ENCODE assay signal across 20 mouse cellular contexts in genomic region chr13:98531306-98531705, GRCm38 (mm10). TPM values are rescaled to one million over a fixed set of nuclear protein-coding genes. Genes with fewer than 3 reads are reported as not detected.
DNase-seq lines count a peak whose midpoint lies in the region; ATAC-seq lines count a peak whose summit lies in the region.
"Had no signal": no experiment of that assay in that cellular context is flagged by ENCODE, and none has a peak within 500 bp of the region (broad histone marks: within the 10 kb centered on the region; RNA-seq: fewer than 3 reads in every experiment).

No protein-coding gene starts in this region.

- DNase-seq in hindbrain, embryonic 10.5 days (ENCODE audit: low spot score): peak; percentile 33
- DNase-seq in hindbrain, embryonic 14.5 days (ENCODE audit: low spot score): no peak
- DNase-seq in neural tube, embryonic 10.5 days (ENCODE audit: extremely low spot score, low spot score): peak; percentile 49
- peak; percentile 56 for DNase-seq in embryo, embryonic 9.5 days (ENCODE audit: extremely low spot score)
- no peak for DNase-seq in urinary bladder, postnatal 14 days (ENCODE audit: low spot score)
- DNase-seq in frontal cortex, postnatal 36 days (ENCODE audit: low spot score in 2 of 2): no peak
- DNase-seq: adrenal gland, postnatal 10 days; cerebellum, adult 11-12 months; cerebellum, adult 9-10 months; cerebellum, postnatal 25 days; forebrain, postnatal 0 days; gastrocnemius, adult 2 months; gastrocnemius, postnatal 25 days; heart, postnatal 4 days had no signal

- peaks cover 10% of the 10 kb centered on the region for H3K9me3 ChIP-seq in hindbrain, embryonic 10.5 days
- H3K9me3 ChIP-seq in hindbrain, embryonic 14.5 days (ENCODE audit: control insufficient read depth, low read length): peaks cover 11% of the 10 kb centered on the region
- H3K9me3 ChIP-seq in neural tube, embryonic 15.5 days (replicated peaks): 0 out of 2 replicates have a peak, but pooled peaks cover 7% of the 10 kb centered on the region
- H3K9me3 ChIP-seq: forebrain, embryonic 13.5 days had no signal

- peaks cover 50% of the 10 kb centered on the region for H3K4me1 ChIP-seq in hindbrain, embryonic 10.5 days (replicated peaks)
- H3K4me1 ChIP-seq in hindbrain, embryonic 14.5 days (replicated peaks; ENCODE audit: control insufficient read depth, insufficient read depth, low read length): peaks cover 21% of the 10 kb centered on the region
- peaks cover 22% of the 10 kb centered on the region for H3K4me1 ChIP-seq in neural tube, embryonic 15.5 days

- no peak overlapping the region for H3K4me3 ChIP-seq in hindbrain, embryonic 10.5 days
- H3K4me3 ChIP-seq in hindbrain, embryonic 14.5 days (replicated peaks; ENCODE audit: low read length): no peak overlapping the region
- no peak overlapping the region for H3K4me3 ChIP-seq in neural tube, embryonic 15.5 days (replicated peaks)
- H3K4me3 ChIP-seq: forebrain, embryonic 13.5 days; gastrocnemius, adult 2 months; heart, embryonic 13.5 days; hindbrain, embryonic 13.5 days had no signal

- H3K36me3 ChIP-seq in hindbrain, embryonic 10.5 days: no peaks in the 10 kb centered on the region
- no peaks in the 10 kb centered on the region for H3K36me3 ChIP-seq in hindbrain, embryonic 14.5 days (replicated peaks; ENCODE audit: control insufficient read depth, insufficient read depth)
- H3K36me3 ChIP-seq in neural tube, embryonic 15.5 days: no peaks in the 10 kb centered on the region
- H3K36me3 ChIP-seq: heart, embryonic 13.5 days; hindbrain, embryonic 13.5 days had no signal

- peaks cover 30% of the 10 kb centered on the region for H3K27me3 ChIP-seq in hindbrain, embryonic 10.5 days (ENCODE audit: insufficient read depth, poor library complexity, severe bottlenecking)
- peaks cover 17% of the 10 kb centered on the region for H3K27me3 ChIP-seq in hindbrain, embryonic 14.5 days (ENCODE audit: control insufficient read depth, insufficient read depth, low read length)
- peaks cover 8% of the 10 kb centered on the region for H3K27me3 ChIP-seq in neural tube, embryonic 15.5 days (replicated peaks)
- H3K27me3 ChIP-seq: CH12.LX had no signal

- ATAC-seq in hindbrain, embryonic 14.5 days (ENCODE audit: low FRiP score): no peak
- no peak for ATAC-seq in neural tube, embryonic 15.5 days (ENCODE audit: low FRiP score)
- ATAC-seq: forebrain, embryonic 13.5 days; forebrain, postnatal 0 days; intestine, embryonic 16.5 days had no signal

- WGBS in hindbrain, embryonic 10.5 days: 39% methylated on average over 3 of the region's 3 CpGs
- WGBS in hindbrain, embryonic 14.5 days: 26% methylated on average over 3 of the region's 3 CpGs
- WGBS in neural tube, embryonic 15.5 days: 46% methylated on average over 3 of the region's 3 CpGs

- H3K9ac ChIP-seq in hindbrain, embryonic 14.5 days: no peak overlapping the region
- no peak overlapping the region for H3K9ac ChIP-seq in neural tube, embryonic 15.5 days (replicated peaks)
- H3K9ac ChIP-seq: forebrain, embryonic 13.5 days; forebrain, postnatal 0 days; heart, embryonic 13.5 days; hindbrain, embryonic 13.5 days had no signal

- no peak overlapping the region; the same call in 1 of the 2 replicates for H3K27ac ChIP-seq in hindbrain, embryonic 10.5 days
- H3K27ac ChIP-seq in hindbrain, embryonic 14.5 days: no peak overlapping the region
- H3K27ac ChIP-seq in neural tube, embryonic 15.5 days (replicated peaks): no peak overlapping the region
- H3K27ac ChIP-seq: forebrain, embryonic 13.5 days; gastrocnemius, adult 2 months; heart, embryonic 13.5 days; hindbrain, embryonic 13.5 days had no signal

- H3K4me2 ChIP-seq in hindbrain, embryonic 14.5 days (replicated peaks): no peak overlapping the region
- H3K4me2 ChIP-seq in neural tube, embryonic 15.5 days: no peak overlapping the region
- H3K4me2 ChIP-seq: forebrain, embryonic 13.5 days; heart, embryonic 13.5 days; hindbrain, embryonic 13.5 days had no signal

RNA-seq across cellular contexts. Expression of gene Gm10320, which starts 39.5 kb away (rescaled TPM):
- 1.4 and 1.6 TPM in 2 replicates for polyA plus RNA-seq in hindbrain, embryonic 10.5 days (2016; fragmentation: Nextera tagmentation; extraction: Ambion mirVana)
- 1.2 and 1.3 TPM in 2 replicates for polyA plus RNA-seq in hindbrain, embryonic 14.5 days (2014; fragmentation: Nextera tagmentation; extraction: Ambion mirVana)
- 0.74 and 1.0 TPM in 2 replicates for polyA plus RNA-seq in neural tube, embryonic 15.5 days (2015; fragmentation: Nextera tagmentation; extraction: Ambion mirVana)

Comparison
In these comparisons a context has a peak if more than half of its experiments do, and no peak if none do; other contexts are left out.
1. DNase-seq: peak in hindbrain, embryonic 10.5 days (single experiment), neural tube, embryonic 10.5 days (single experiment) and embryo, embryonic 9.5 days (single experiment); none in hindbrain, embryonic 14.5 days (single experiment), urinary bladder, postnatal 14 days (single experiment) and frontal cortex, postnatal 36 days (0 of 2).